Mouse (Mus musculus) T-helper 2 cell (primary cell): ENCODE results near the gene Il17d.

Source experiments
- in situ Hi-C: fragments of 300-600 bp; cut with MboI, MseI; formaldehyde crosslinking; loops from one replicate; pipeline ENCODE4 v1.15.1; 2025; ENCODE audit warnings: high pct_unique_total_duplicates

Gene Il17d

DNA sequence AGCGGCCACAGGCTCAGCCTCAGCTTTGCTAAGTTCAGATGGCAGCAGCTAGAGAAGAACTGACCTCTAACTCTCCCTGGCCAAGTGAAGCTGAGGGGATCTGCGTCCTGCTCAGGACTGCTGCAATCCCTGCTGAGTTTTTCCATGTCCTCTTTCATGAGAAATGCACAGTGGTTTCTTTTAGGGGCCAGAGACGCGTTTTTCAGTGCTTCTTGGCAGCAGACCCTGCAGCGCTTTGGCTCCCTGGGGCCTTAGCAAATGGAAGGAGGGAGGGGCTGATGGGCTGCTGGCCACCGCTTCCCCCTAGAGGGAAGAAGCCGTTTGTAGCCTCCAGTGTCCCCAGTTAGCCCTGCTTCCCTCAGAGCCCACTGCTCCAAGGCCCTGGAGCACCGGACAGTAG lies 10.4 kb downstream of the Il17d start:
- in situ Hi-C loops = no loop called here

- in situ Hi-C loops = no loop called here
Observed at GRCm38 (mm10) chr14:57535646-57536045, 11.1 kb downstream of the Il17d start.

DNA sequence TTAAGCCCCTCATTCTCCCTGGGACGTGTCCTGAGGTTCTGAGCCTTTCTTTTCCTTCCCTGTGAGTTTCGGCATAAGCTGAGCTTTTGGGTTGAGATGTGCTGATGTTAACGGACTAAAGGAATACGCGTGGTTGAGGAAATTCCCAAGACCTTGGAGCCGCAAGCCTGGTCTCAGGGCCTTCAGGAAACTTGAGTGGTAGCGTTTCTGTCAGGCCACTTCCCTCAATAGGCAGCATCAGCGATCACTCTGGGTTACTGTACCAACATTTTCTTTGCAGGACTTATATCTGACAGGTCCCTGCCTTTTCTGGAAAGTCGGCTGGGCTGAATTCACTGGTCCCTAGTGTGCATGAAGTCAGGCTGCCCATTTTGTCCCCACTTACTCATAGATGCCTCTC lies 12.2 kb downstream of the Il17d start:
- in situ Hi-C loops = no loop called here

DNA sequence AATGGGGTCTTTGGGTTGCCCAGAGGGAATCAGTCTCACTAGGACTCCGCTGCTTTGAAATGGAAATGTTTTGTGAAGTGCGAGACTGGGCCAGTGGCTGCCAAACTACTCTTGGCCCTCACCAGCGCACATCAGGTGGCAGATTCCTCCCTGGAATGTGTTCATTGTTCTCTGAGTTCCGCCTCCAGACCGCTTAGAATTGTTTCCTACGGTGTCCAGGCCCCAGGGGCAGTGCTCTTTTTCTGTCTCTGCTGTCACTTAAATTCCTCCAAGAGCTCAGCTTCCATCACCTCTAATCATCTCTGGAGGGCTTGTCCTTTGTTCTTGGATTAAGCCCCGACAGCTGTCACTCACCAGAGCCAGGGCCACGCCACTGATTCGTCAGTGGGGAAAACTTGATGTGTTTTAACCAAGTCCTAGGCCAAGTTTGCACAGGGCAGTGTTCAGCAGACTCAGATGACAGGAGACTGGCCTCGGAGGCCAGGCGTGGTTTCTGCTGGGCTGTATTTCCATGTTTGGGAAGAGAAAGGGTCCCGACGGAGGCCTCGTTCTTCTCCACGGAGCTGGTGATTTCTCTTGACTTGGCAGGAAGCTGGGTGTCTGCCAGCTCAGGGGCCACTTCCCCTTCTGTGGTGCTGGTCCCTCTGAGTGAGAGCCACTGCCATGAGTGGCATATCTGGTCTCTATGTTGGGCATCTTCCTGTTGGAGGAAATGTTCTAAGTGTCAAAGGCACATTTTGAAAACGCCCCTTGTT lies 12.9 kb downstream of the Il17d start:
- in situ Hi-C loops = no loop called here

DNA sequence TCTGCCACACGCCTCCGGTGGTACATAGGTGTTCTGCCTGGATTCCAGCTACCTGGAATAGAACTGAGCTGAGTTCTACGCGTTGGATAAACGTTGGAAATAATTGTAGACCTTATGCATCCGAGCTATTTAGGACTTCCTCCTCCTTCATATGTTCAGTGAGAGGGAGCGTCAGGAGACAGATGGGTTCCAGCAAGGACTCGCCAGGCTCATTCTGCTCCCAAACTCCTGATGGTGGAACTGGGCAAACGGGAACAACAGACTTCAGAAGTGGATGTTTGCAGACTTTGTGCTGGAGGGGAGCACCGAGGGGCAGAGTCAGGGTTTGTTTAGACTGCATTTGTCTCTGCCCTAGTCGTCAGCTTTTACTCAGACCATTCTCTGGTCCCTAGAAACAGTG lies 16.1 kb downstream of the Il17d start:
- in situ Hi-C loops = no loop called here

- in situ Hi-C loops = no loop called here
Observed at GRCm38 (mm10) chr14:57542231-57542630, 17.7 kb downstream of the Il17d start.

- in situ Hi-C loops = no loop called here
Observed at GRCm38 (mm10) chr14:57543420-57544039, 19.0 kb downstream of the Il17d start.

GRCm38 (mm10) chr14:57545526-57545925 lies 20.9 kb downstream of the Il17d start:
- in situ Hi-C loops = no loop called here

DNA sequence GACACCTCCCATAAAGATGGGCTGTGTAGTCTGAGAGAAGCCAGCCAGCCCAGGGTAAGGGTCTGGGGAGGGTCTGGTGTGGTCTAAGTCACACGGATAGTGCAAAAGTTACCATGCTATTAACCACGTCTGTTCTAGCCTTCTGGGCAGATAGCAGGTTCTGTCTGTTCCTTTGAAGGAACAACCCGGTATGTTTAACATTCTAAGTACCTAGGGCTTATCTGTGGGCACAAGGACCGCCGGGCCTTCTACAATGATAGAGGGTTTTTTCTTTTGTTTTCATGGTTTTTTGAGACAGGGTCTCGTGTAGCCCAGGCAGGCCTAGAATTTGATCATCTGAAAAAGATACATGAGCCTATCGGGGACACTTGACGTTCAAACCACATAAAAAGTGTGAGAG lies 21.6 kb downstream of the Il17d start:
- in situ Hi-C loops = no loop called here

DNA sequence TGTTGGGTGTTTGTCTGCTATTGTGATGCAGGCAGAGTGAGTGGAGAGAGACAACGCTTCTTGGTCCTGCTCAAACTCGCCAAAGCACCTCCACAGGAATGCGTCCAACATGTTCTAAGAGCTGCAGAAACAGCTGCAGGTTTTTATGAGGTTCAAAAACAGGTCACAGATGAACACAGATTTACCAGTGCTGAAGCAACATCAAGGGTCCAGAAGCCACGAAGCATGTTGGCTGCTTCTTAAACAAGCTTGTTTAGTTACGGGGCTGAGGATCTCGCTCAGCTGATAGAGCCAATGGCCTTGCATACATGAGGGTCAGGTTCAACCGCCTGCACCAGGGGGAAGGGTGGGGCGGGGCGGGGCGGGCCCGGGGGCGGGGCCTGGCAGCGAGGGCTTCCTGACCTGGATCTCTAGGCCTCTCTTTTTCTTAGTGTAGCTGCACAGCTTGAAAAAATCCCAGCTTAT lies 22.0 kb downstream of the Il17d start:
- in situ Hi-C loops = no loop called here

DNA sequence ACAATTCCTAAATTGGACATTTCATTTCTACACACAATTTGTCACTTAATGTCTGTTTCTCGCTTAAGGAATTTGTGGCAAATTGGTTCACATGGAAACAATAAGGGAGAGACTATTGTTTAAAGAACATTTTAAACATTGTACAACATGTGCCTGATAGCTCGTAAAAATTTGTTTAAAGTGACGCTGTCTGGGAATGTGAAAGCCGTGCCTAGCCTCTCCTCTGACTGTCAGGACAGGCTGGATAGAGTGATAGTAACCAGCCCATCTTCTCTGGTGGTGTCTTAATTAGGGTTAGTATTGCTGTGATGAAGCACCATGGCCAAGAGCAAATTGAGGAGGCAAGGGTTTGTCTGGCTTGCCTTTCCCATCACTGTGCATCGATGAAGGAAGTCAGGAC lies 22.5 kb downstream of the Il17d start:
- in situ Hi-C loops = no loop called here

- in situ Hi-C loops = no loop called here
Observed at GRCm38 (mm10) chr14:57552945-57553344, 28.4 kb downstream of the Il17d start.

DNA sequence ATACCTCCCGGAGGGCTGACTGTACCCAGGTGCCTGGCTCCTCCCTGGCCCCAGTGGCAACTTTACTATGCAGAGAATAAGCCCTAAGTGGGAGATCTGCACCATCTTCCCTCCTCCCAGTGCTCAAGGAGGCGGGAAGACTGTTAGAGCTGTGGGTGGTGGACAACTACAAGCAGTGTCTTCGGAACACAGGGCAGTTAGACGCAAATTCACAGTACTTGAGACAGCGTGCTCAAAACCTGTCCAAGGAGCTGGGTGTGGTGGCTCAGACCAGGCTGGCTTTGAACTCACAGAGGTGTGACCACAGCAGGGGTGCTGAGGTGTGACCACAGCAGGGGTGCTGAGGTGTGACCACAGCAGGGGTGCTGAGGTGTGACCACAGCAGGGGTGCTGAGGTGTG lies 29.9 kb downstream of the Il17d start:
- in situ Hi-C loops = no loop called here

GRCm38 (mm10) chr14:57555471-57556070 lies 31.0 kb downstream of the Il17d start:
- in situ Hi-C loops = no loop called here

DNA sequence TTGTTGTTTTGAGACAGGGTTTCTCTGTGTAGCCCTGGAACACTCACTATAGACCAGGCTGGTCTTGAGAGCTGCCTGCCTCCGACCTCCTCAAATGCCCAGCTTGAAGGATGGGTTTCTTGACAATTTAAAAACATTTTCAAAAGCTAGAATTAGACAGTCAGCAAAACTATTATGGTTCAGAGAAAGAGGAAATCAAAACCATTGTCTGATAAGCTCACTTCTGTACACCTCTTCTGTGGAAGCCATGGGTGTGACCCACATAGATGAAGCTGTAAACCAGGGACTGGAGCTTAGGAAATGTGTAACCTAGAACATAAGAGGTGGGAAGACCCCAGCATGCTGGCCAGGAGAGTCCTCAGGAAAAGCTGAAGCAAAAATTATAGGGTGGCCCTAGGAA lies 32.3 kb downstream of the Il17d start:
- in situ Hi-C loops = no loop called here

- in situ Hi-C loops = no loop called here
Observed at GRCm38 (mm10) chr14:57565626-57566025, 41.0 kb downstream of the Il17d start.

- in situ Hi-C loops = no loop called here
Observed at GRCm38 (mm10) chr14:57571155-57572133, 46.9 kb downstream of the Il17d start, which contains the start of gene Eef1akmt1. Gene Eef1akmt1, minus strand, starts transcription at chr14:57571612.

DNA sequence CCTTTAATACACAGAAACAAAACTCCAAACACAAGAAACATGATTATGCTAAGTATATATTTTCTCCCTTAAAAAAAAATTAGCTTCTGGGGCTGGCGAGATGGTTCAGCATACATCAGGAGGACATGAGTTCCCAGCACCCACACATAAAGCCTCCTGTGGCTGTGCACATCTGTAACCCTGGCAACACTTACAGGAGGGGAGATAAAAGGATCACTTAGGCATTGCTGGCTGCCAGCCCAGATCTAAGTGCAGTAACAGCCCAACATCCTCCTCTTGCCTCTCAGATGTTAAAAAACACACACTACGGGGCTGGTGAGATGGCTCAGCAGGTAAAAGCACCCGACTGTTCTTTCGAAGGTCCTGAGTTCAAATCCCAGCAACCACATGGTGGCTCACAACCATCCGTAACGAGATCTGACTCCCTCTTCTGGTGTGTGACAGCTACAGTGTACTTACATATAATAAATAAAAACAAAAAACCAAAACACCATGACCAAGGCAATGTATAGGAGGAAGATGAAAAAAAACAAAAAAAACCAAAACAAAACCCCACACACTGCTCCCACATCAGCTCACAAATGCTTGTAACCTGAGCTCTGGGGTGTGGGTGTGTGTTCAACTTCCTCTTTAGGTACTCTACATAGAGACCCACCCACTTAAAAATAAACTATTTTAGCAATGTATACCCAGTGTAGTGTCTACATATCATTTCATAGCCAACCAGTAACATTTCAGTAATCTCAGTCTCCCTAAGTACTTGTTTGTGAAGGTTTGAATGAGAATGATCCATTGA lies 50.4 kb downstream of the Il17d start:
- in situ Hi-C loops = no loop called here

DNA sequence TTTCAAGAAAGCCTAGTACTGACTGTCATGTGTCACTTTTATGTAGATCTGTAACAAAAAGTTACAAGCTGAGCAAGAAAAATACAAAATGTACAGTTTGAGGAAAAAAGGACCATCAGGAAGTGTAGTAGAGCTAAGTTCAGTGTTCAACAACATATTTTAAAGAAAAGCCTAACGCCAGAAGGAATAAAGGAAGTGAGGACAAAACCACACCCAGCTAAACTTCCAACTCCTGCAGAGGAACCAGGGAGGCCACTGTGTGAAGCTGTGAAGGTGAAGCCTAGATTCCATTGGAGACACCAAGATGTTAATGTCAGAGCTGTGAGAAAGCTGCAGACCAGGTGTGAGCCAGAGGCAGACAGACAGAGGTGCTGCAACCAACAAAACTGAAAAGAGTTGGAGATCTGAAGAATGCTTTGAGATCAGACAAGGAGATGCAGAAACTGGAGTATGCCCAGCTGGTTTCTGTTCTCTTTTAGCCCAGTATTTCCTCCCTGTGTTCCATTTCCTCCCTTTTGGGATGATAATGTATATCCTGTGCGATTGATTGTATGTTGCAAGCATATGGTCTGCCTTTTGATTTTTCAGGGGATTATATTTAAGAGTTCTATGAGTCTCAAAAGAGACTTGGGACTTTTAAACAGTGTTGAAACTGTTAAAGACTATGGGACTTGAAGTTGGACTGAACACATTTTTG lies 51.9 kb downstream of the Il17d start:
- in situ Hi-C loops = no loop called here

- in situ Hi-C loops = no loop called here
Observed at GRCm38 (mm10) chr14:57591830-57592229, 67.3 kb downstream of the Il17d start.
